Mouse (Mus musculus): Measurements from ENCODE around the gene Celsr1.
A peak's percentile ranks its signal among the peaks of the same experiment; 100 is the strongest.
"Not testable (repeated sequence)": the region's sequence is repeated elsewhere in the genome, so short reads cannot be mapped to it uniquely, and the experiment has no call there.

Celsr1 gene

DNA sequence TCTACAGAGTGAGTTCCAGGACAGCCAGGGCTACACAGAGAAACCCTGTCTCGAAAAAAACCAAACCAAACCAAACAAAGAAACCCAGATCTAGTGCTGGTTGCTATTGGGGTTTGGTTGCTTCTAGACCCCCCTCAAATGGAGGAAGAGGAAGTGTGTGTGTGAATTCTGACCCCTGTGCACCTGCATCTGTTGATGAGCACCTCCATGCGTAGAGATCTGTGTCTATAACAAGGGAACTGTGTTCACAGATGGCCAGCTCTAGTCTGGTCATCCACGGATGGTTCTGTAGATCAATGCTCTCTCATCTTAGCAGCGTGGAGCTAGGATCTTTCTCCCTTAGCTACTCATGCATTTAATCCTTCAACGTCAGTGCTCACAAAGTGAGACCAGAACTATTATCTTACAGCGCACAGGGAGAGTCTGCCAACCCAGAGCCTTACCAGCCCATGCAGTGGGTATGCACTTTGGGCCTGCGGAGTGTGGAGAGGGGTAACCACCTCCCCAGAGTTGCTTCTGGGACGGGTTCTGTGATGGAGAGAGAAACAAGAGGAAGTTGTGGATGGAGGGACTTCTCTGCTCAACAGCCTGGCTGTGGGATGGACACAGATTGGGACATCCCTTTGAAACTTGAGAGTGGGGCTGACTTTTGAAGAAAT is 30.7 kb upstream of the Celsr1 start:
- DNase-seq: no peak

- no peak for DNase-seq
Observed at GRCm38 (mm10) chr15:86061848-86062481, 28.4 kb upstream of the Celsr1 start.

DNA sequence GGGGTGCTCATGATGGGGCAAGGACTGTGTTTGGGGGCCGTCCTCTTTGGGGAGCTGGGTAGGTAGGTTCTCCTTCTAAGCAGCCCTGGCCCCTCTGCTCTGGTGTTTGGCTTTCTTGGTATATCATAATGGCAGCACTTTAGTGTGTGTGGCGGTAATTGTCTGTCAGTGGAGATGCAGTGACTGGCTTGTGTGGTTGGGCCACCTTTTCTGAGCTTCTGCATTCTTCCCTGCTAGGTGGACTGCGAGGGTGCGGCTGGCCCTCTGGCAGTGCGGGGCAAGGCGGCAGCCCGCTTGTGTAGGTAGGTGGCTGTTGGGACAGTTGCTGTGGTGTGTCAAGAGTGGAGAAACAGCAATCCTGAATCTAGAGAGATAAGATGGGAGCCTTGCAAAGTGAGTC is 27.6 kb upstream of the Celsr1 start:
- DNase-seq: no peak

GRCm38 (mm10) chr15:86060581-86060980 is 27.0 kb upstream of the Celsr1 start:
- no peak for DNase-seq

GRCm38 (mm10) chr15:86059835-86060380 is 26.3 kb upstream of the Celsr1 start:
- DNase-seq: no peak

- no peak for DNase-seq
Observed at GRCm38 (mm10) chr15:86058931-86059834, 25.6 kb upstream of the Celsr1 start.

DNA sequence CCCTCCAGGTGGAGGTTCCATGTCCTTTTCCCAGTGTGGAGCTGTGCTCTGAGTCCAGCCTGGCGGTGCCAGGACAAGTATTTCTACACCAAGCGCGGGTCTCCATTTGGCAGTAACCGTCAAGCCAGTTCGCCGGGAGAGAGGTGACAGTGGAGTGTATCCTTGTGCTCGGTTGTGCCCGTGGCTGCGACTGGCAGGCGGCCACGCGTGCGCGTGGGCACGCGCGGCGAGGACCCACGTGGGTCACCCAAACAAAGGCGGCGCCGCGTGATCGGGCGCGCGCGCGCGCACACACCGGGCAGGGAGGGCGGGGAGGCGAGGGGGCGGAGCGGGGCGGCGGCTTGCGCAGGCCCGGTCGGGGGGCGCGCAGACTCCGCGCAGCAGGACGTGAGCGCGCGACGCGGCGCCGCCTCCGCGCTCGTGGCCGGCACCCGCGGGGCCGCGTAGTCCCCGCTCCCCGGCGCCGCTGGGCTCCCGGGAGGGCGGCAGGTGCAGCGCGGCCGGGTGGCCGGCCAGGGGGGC is 24.9 kb upstream of the Celsr1 start:
- peak; percentile 90 for DNase-seq

- DNase-seq: no peak
Observed at GRCm38 (mm10) chr15:86057908-86058307, 24.3 kb upstream of the Celsr1 start.

- DNase-seq: no peak
Observed at GRCm38 (mm10) chr15:86057413-86057812, 23.8 kb upstream of the Celsr1 start, which contains the start of gene Gramd4. Gramd4 (plus strand) TSS chr15:86057695.

GRCm38 (mm10) chr15:86056221-86056760 is 22.7 kb upstream of the Celsr1 start:
- DNase-seq: no peak

DNA sequence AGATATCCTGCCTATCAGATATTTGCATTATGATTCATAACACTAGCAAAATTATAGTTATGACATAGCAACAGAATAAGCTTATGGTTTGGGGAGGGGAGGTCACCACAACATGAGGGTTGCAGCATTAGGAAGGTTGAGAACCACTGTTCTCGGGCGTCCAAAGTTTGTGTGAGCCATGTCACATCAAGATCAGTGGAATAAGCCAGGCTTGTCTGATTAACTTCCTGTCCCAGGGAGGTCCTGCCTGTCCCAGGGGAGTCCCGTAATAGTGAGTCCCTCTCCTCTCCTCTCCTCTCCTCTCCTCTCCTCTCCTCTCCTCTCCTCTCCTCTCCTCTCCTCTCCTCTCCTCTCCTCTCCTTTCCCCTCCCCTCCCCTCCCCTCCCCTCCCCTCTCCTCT is 21.3 kb upstream of the Celsr1 start:
- DNase-seq: not testable (repeated sequence)

DNA sequence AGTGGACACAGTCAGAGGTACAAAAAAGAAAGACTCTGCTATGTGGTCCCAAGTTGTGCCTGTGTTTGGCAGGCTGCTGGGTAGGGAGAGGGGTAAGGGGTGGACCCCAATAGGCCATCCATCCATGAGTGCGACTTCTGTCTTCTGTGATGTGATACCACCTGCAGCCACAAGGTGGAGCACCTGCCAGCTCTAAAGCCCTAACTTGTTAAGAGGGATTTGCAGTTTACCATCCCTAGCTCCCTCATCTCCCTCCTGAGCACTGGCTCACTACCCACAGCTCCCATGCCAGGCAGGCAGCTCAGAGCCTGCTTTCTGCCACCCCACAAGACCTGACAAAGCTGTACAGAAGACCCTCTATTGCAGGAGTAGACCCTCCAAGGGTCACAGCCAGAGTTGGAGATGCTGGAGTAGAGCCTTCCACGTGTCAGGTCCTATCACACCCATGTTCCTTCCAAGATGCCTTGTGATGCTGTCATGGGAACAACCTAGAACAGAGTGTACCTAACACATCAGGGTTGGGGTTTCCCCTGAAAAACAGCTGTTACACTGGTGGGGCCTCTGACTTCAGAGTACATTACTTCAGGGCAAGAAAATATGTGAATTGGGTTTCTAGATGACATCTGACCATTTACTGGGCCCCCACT is 20.4 kb upstream of the Celsr1 start:
- peak; percentile 89 for DNase-seq

- DNase-seq: no peak
Observed at GRCm38 (mm10) chr15:86051878-86052478, 18.4 kb upstream of the Celsr1 start.

GRCm38 (mm10) chr15:86051152-86051551 is 17.6 kb upstream of the Celsr1 start:
- no peak for DNase-seq

GRCm38 (mm10) chr15:86050170-86050743 is 16.7 kb upstream of the Celsr1 start:
- no peak for DNase-seq

DNA sequence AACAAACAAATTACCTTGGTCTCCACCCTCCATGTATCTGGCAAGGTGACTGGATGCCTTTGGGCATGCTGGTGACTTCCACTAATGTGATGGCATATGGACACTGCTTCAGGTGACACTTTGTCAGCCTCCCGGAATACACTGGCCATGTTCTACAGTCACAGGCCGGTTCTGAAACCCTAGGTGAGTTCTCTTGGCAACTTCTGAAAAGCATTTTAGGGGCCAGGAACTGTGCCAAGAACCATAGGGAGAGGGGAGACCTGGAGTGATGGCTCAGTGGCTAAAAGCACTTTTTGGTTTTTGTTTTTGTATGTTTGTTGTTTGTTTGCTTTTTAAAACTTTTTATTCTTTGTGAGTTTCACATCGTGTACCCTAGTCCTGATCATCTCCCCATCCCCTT is 15.9 kb upstream of the Celsr1 start:
- no peak for DNase-seq

- no peak for DNase-seq
Observed at GRCm38 (mm10) chr15:86042364-86042763, 8.8 kb upstream of the Celsr1 start.

DNA sequence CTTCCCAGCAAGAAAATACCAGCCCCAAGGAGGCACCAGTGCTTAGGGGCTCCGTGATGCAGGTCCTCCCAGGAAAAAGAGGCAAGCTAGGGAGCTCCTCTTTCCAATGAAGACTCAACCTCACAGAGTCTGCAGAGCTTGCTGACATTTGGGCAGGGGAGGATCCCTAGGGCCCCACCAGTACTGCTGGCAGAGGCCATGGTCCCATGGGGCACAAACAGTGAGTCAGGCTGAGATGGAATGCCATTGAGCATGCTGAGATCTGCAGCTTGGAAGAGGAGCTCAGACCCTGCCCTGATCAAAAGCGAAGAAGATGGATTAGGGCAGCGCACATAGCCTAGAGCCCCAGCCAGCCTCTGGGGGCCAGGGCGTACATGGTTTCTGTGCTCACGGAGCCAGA is 7.8 kb upstream of the Celsr1 start:
- DNase-seq: no peak

DNA sequence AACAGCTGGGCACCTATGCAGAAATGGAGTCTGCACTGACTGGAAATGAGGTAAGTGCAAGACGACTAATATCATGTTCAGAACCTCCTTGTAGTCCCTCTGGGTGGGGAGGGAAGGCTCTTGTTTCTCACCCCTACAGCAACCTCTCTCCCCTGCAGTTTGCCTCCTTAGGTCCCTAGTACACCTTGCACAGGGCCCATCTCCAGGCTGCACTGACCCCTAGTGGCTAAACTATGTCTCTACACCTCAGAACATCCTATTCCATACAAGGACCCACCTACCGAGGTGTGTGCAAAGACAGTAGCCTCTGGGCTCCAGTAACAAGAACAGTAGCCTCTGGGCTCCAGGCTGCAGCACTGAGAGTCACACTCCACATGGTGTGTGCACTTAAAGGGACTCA is 5.2 kb upstream of the Celsr1 start:
- DNase-seq: peak; percentile 52

GRCm38 (mm10) chr15:86035913-86036312 is 2.3 kb upstream of the Celsr1 start:
- DNase-seq: no peak

DNA sequence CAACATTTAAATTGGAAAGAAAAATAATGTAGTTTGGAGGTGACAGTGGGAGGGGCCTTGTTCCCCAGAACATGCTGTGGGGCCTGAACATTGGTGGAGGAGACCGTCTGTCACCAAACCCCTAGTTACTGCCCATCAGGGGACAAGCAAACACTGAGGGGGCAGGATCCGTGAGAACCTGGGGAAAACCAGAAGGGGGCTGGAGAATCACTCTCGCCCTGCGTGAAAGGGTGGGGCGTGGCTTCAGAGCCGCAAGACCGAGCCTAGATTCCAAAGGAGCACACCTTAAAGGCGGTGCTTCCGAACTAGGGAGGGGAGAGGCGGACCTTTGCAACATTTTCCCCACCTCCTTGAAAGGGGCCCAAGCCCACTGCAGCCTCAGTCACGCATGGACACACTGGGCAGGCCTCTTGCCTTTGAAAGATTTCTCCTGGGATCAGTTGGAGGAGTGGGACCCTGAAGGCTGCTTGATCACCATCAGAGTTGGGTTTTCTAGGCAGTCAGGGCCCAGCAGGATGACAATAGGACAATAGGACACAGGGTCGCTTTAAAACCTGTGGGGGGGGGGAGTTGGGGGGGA is 1.3 kb upstream of the Celsr1 start:
- DNase-seq: no peak

All from right cerebral cortex, postnatal 14 days (tissue).